Mouse (Mus musculus) intestine, embryonic 14.5 days (tissue): ENCODE measurements at regions not wholly inside any gene's neighbourhood (a gene's known extent, or its start where the extent isn't known, plus 50 kb on each side); places are given as distances from the start of the nearest gene placed in this dataset.
A peak's percentile ranks its signal among the peaks of the same experiment; 100 is the strongest.

ENCODE experiments used
- ATAC-seq: fragments of 200-750 bp; cut with Nextera tagmentation; replicated peaks from 2 replicates; pipeline ENCODE4 v1.8.0; 2017; ENCODE audit warnings: low read depth, moderate number of reproducible peaks, moderate TSS enrichment, moderate library complexity; ENCODE audit not compliant: low FRiP score, low TSS enrichment
- DNase-seq: peaks from one replicate; pipeline ENCODE4 v3.0.0-alpha.2; 2018; ENCODE audit warnings: low spot score
- H3K27ac ChIP-seq: fragments of 300-500 bp; sonication (generic); 2 replicates; pipeline ENCODE4 v1.5.1; 2014; ENCODE audit warnings: low read depth, mild to moderate bottlenecking, control low read depth
- H3K27me3 ChIP-seq: fragments of 300-500 bp; sonication (generic); replicated peaks from 2 replicates; pipeline ENCODE4 v1.6.1; 2014; ENCODE audit warnings: low read length, control low read depth; ENCODE audit not compliant: control insufficient read depth, insufficient read depth
- H3K36me3 ChIP-seq: fragments of 300-500 bp; sonication (generic); 2 replicates; pipeline ENCODE4 v1.6.1; 2014; ENCODE audit warnings: low read length, control low read depth; ENCODE audit not compliant: control insufficient read depth, insufficient read depth
- H3K4me1 ChIP-seq: fragments of 300-500 bp; sonication (generic); replicated peaks from 2 replicates; pipeline ENCODE4 v1.6.1; 2014; ENCODE audit warnings: low read length, control low read depth, mixed read lengths; ENCODE audit not compliant: control insufficient read depth, insufficient read depth
- H3K4me2 ChIP-seq: fragments of 300-500 bp; sonication (generic); 2 replicates; pipeline ENCODE4 v1.6.1; 2014; ENCODE audit warnings: low read length
- H3K4me3 ChIP-seq: fragments of 300-500 bp; sonication (generic); 2 replicates; pipeline ENCODE4 v1.5.1; 2014; ENCODE audit warnings: low read depth, low read length, control low read depth, mixed read lengths
- H3K9ac ChIP-seq: fragments of 300-500 bp; sonication (generic); 2 replicates; pipeline ENCODE4 v1.6.1; 2014; ENCODE audit warnings: mild to moderate bottlenecking, low read length
- H3K9me3 ChIP-seq: fragments of 300-500 bp; sonication (generic); 2 replicates; pipeline ENCODE4 v1.6.1; 2016; ENCODE audit warnings: low read length, control low read depth; ENCODE audit not compliant: control insufficient read depth
- WGBS: fragments of 180-500 bp; shearing (Covaris S2); extraction: QIAGEN DNeasy Blood & Tissue Kit; methylation state at CpG from one replicate; pipeline ENCODE4 v1.1.7; 2014; 5-methylcytosine and 5-hydroxymethylcytosine counted together

DNA sequence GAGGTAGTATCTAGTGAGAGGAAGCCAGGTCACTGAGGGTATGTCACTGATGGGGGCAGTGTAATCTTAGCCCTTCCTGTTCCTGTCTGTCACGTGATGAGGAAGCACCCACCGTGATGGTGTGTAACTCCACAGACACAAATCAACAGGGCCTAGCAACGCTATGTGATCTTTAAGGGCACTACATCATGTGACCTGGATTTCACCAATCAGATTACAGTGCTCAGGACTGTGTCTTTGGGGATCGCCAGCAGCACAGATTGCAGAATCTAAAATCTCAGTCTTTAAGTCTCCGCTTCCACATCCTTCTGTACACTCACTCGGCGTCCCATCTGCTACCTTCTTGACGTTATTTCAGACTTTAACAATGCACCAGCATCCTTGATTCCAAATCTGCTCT is 202.8 kb downstream of the Ifng start:
- Histone ChIP-seq H3K27me3 (no peaks in the 10 kb centered on the region), H3K4me1 (no peaks in the 10 kb centered on the region), H3K27ac (no peak overlapping the region), H3K4me2 (no peak overlapping the region), H3K4me3 (no peak overlapping the region), H3K9me3 (no peaks in the 10 kb centered on the region), H3K36me3 (no peaks in the 10 kb centered on the region), H3K9ac (no peak overlapping the region)
- ATAC-seq (no peak), DNase-seq (no peak)
- 80% methylated on average over 8 of the region's 8 CpGs for WGBS

DNA sequence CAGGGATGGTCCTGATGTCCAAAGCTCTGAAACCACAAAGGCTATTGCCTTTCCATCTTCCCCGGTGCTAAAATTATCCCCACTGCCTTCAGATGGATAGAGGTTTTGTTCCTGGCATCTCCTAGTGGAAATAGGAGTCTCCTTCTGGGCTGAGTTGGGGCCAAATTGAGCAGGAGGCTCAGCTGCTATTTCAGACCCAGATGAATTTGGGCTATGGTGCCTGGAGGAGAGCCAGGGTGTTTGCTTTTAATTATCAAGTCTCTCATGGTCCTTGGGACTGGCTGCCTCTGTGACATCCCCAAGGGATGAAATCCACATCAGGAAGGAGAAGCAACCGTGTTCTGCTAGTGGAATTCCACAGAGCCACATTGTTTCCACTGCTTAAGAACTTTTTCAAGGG is 207.3 kb downstream of the Ifng start:
- DNase-seq (no peak), ATAC-seq (no peak)
- Histone ChIP-seq H3K27ac (no peak overlapping the region), H3K9me3 (no peaks in the 10 kb centered on the region), H3K4me1 (no peaks in the 10 kb centered on the region), H3K9ac (no peak overlapping the region), H3K4me3 (no peak overlapping the region), H3K36me3 (no peaks in the 10 kb centered on the region), H3K27me3 (no peaks in the 10 kb centered on the region), H3K4me2 (no peak overlapping the region)
- WGBS: 57% methylated on average over 2 of the region's 2 CpGs

- Histone ChIP-seq H3K9ac (no peak overlapping the region), H3K27me3 (no peaks in the 10 kb centered on the region), H3K9me3 (no peaks in the 10 kb centered on the region), H3K4me1 (no peaks in the 10 kb centered on the region), H3K27ac (no peak overlapping the region), H3K4me2 (no peak overlapping the region), H3K4me3 (no peak overlapping the region), H3K36me3 (no peaks in the 10 kb centered on the region)
- WGBS: 77% methylated on average over 5 of the region's 5 CpGs
- DNase-seq (no peak), ATAC-seq (no peak)
These were observed 213.4 kb downstream of the Dyrk2 start for GRCm38 (mm10) chr10:118656561-118656960.

- Histone ChIP-seq H3K27ac (no peak overlapping the region), H3K9ac (no peak overlapping the region), H3K4me2 (no peak overlapping the region), H3K36me3 (no peaks in the 10 kb centered on the region), H3K4me3 (no peak overlapping the region), H3K4me1 (no peaks in the 10 kb centered on the region), H3K27me3 (no peaks in the 10 kb centered on the region), H3K9me3 (no peaks in the 10 kb centered on the region)
- ATAC-seq: no peak
- WGBS: 70% methylated on average over 3 of the region's 3 CpGs
- DNase-seq: no peak
These were observed 204.0 kb downstream of the Dyrk2 start for GRCm38 (mm10) chr10:118666009-118666408.

DNA sequence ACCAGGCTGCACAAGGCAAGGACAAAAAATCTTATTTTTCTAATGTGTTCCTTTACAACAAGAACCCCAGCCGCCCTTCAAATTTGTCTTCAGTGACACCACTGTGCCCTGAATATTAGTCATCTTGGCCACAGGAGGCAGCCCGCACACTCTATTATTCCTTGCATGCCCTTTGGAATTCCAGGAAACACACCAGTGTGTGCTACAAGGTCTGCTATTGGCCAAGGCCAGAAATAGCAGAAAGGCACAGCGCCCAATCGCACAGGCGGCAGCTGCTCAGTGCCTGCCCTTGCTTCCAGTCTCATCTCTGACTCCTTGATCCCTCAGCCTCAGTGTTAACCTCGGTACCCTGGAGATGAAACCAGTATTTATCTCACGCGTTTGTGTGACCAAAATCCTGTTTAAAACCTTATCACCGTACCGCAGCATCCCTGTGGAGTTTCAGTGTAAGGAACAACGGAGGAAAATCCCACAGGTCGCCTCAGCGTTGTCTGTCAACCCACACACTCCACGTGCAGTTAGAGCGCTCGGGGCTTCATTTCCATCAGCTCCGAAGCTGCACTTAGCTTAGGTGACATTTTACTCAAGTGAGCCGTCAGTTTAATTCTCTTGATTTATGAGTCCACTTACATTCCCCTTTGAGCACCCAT is 194.1 kb downstream of the Dyrk2 start:
- Histone ChIP-seq H3K4me3 (no peak overlapping the region), H3K27ac (no peak overlapping the region), H3K27me3 (no peaks in the 10 kb centered on the region), H3K4me2 (peak overlapping the region; percentile 34), H3K9me3 (no peaks in the 10 kb centered on the region), H3K36me3 (no peaks in the 10 kb centered on the region), H3K4me1 (0 out of 2 replicates have a peak, but pooled peaks cover 3% of the 10 kb centered on the region), H3K9ac (no peak overlapping the region)
- DNase-seq: peak; percentile 53
- 43% methylated on average over 18 of the region's 18 CpGs for WGBS
- ATAC-seq: peak; percentile 66; the same call in 1 of the 2 replicates

DNA sequence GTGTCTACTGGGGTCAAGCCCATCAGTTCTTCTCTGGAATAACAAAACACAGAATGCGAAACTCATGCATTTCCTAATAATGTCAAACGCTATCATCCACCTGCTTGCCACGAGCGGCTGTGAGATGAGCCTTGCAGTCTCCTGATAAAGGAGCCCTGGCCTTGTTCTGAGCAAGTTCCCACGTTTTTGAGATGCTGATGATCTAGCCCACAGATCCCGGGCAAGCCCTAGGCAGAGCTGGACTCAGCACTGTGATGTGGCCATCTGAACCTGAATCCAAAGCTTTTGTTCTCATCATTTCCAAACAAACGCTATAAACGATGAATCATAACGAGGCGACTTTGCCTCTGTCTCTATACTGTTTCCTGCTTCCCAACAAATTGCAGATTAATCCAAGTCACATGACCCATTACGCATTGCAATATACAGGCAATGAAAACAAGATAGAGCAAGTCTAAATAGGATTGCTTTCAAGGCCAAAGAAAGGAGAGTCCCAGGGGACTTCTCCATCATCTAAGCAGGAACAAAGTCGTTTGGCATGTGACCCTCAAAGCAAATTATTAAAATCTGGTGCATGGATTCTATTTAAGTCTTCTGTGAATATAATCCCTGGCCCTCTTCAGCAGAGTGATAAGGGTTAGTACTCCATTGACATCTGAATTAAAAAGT is 191.1 kb downstream of the Dyrk2 start:
- WGBS: 78% methylated on average over 12 of the region's 12 CpGs
- Histone ChIP-seq H3K9ac (no peak overlapping the region), H3K27me3 (no peaks in the 10 kb centered on the region)

DNA sequence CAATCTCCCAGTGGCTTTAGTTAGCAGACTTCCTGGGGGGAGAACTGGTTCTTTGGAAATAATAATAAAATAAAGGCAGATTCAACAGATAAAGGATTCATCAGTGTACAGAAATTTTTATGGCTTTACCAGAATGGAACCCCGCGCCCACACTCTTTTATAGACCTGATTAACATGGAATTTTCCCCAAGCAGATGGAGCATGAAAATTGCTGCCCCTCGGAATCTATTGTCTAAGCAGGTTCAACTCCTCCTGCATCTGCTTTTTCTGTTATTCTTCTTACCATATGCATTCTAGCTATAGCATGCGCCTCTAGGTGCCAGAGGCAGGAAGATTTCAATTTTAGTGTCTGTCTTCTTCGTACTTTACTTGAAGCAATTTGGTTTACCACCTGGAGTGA is 190.5 kb downstream of the Dyrk2 start:
- H3K27ac ChIP-seq: no peak overlapping the region
- no peaks in the 10 kb centered on the region for H3K36me3 ChIP-seq
- H3K9ac ChIP-seq: no peak overlapping the region
- no peak overlapping the region for H3K4me3 ChIP-seq
- H3K4me1 ChIP-seq: 0 out of 2 replicates have a peak, but pooled peaks cover 3% of the 10 kb centered on the region
- no peak for DNase-seq
- no peaks in the 10 kb centered on the region for H3K27me3 ChIP-seq
- WGBS: 84% methylated on average over 5 of the region's 5 CpGs
- ATAC-seq: no peak
- no peaks in the 10 kb centered on the region for H3K9me3 ChIP-seq
- H3K4me2 ChIP-seq: no peak overlapping the region

More for the DNA sequence above, 191.1 kb downstream of the Dyrk2 start:
- Histone ChIP-seq H3K4me3 (no peak overlapping the region), H3K4me1 (0 out of 2 replicates have a peak, but pooled peaks cover 3% of the 10 kb centered on the region), H3K36me3 (no peaks in the 10 kb centered on the region), H3K27ac (no peak overlapping the region), H3K9me3 (no peaks in the 10 kb centered on the region), H3K4me2 (no peak overlapping the region)
- DNase-seq (no peak), ATAC-seq (no peak)

DNA sequence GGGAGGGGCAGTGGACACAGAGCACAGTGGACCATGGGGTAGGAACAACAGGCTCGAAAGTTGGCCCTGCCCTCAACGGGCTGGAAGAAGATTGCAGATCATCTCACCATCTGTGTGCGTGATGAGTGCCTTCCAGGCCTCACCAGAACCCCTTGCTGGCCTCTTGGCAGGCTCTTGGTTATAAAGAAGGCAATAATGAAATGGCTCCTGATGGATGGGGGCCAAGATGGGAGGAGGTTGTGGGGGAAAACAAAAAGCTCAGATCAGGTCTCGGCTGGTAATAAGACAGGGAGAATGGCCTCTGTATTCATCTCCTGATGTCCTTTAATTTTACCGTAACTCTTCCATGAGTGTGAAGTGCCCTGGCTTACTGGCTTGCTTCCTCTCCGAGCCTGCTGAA is 189.1 kb downstream of the Dyrk2 start:
- Histone ChIP-seq H3K4me3 (no peak overlapping the region), H3K9ac (no peak overlapping the region), H3K4me2 (no peak overlapping the region), H3K4me1 (0 out of 2 replicates have a peak, but pooled peaks cover 3% of the 10 kb centered on the region), H3K9me3 (no peaks in the 10 kb centered on the region), H3K27ac (no peak overlapping the region), H3K27me3 (no peaks in the 10 kb centered on the region), H3K36me3 (no peaks in the 10 kb centered on the region)
- no peak for ATAC-seq
- WGBS: 80% methylated on average over 6 of the region's 6 CpGs
- no peak for DNase-seq

GRCm38 (mm10) chr10:118683356-118683755 is 186.7 kb downstream of the Dyrk2 start:
- Histone ChIP-seq H3K4me1 (no peaks in the 10 kb centered on the region), H3K4me3 (no peak overlapping the region), H3K27me3 (no peaks in the 10 kb centered on the region), H3K9ac (no peak overlapping the region), H3K4me2 (no peak overlapping the region), H3K36me3 (no peaks in the 10 kb centered on the region), H3K9me3 (no peaks in the 10 kb centered on the region), H3K27ac (no peak overlapping the region)
- ATAC-seq (no peak), DNase-seq (no peak)
- WGBS: 73% methylated on average over 9 of the region's 9 CpGs
